Comparison of ENCODE assay signal across 1 mouse cellular context in genomic region chr7:127707957-127708206, GRCm38 (mm10).
A peak's percentile ranks its signal among the peaks of the same experiment; 100 is the strongest.
TF ChIP-seq lines count a peak whose summit lies in the region.

No protein-coding gene starts in this region.

TF ChIP-seq in CH12.LX, 34 proteins besides CTCF, POLR2A, EP300 and RAD21 (continued from another document):
- TF ChIP-seq MAZ (IDR thresholded peaks at IDR 0.05; ENCODE audit: low read depth, low read length) (no peak; the same call in 1 of the 2 replicates), ETS1 (conservative IDR thresholded peaks at IDR 0.05; ENCODE audit: low read depth, low read length) (peak; percentile 61; the same call in 1 of the 2 replicates), USF1 (IDR thresholded peaks at IDR 0.05; ENCODE audit: low read depth, low read length) (no peak)
